Mouse (Mus musculus) bone marrow, adult 2 months (tissue): Measurements from ENCODE around the gene 2410004P03Rik.

Experiments used
- CTCF ChIP-seq: fragments of 200-500 bp; IDR thresholded peaks from 2 replicates; pipeline ENCODE4 v1.5.1; 2011; ENCODE audit warnings: low read length, control low read depth; ENCODE audit not compliant: control insufficient read depth, insufficient read depth
- POLR2A ChIP-seq: fragments of 200-500 bp; IDR thresholded peaks from 2 replicates; pipeline ENCODE4 v1.6.1; 2011; ENCODE audit warnings: low read depth, mild to moderate bottlenecking, control low read depth, low read length, borderline replicate concordance; ENCODE audit not compliant: control insufficient read depth

DNA sequence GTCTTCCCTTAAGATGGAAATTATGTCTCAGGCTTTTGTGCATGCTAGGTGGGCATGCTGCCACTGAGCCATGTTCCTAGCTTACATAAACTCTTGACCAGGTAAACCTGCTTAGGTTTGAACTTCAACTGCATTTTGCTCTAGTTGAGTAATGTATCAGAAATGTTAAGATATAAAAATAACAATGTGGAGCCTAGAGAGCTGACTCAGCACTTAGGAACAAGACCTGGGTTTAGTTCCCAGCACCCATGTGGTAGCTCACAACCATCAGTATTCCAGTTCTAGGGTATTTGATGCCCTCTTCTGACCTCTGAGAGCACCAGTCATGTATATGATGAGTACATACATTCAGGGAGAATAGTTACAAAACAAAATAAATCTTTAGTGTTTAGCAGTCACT lies 34.4 kb downstream of the 2410004P03Rik start:
- TF ChIP-seq POLR2A (no peak), CTCF (no peak)
